Mouse (Mus musculus) cortical plate, adult 2 months (tissue): Measurements from ENCODE around the gene 4931409K22Rik.

Experiments
- CTCF ChIP-seq: fragments of 200-500 bp; IDR thresholded peaks from 2 replicates; pipeline ENCODE4 v1.5.1; 2011; ENCODE audit warnings: mild to moderate bottlenecking, control low read depth, low read length; ENCODE audit not compliant: insufficient read depth; ENCODE audit errors: extremely low read depth
- POLR2A ChIP-seq: fragments of 200-500 bp; IDR thresholded peaks from 2 replicates; pipeline ENCODE4 v1.6.1; 2011; ENCODE audit warnings: mild to moderate bottlenecking, low read length, control low read depth; ENCODE audit not compliant: insufficient read depth; ENCODE audit errors: extremely low read depth

GRCm38 (mm10) chr5:24591268-24591721, 34.7 kb upstream of the 4931409K22Rik start:
- TF ChIP-seq CTCF (no peak), POLR2A (no peak)
